Mouse (Mus musculus) T-helper 17 cell (primary cell): Measurements from ENCODE around the gene Fam208b.

Source experiments
- in situ Hi-C, 2 experiments: fragments of 300-600 bp; cut with MboI, MseI; formaldehyde crosslinking; loops; 1 replicate in 1 of 2; 2 replicates in 1 of 2; pipeline ENCODE4 v1.15.1; 2025; ENCODE audit warnings: high pct_unique_total_duplicates in 2 of 2

The Fam208b gene

DNA sequence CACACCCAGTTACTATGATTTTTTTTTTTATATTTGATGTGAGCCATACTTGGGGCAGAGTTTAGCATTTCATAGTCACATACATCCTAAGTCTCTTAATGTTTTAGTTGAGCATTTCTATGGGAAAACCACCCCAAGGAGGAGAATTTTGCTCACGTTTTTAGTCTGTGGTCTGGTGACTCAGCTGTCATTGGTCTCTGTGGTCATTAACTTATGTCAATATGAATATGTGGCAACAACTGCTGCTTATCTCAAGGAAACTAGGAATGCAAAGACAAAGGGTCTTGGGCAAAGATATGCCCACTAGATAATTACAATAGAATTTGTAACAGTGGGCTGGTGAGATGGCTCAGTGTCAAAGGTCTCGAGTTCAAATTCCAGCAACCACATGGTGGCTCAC is 47.0 kb downstream of the Fam208b start:
- in situ Hi-C loops, result no loop called here

- in situ Hi-C loops, result no loop called here
These were observed 47.8 kb downstream of the Fam208b start for GRCm38 (mm10) chr13:3563130-3563529.

GRCm38 (mm10) chr13:3547856-3548255 is 63.1 kb downstream of the Fam208b start:
- in situ Hi-C loops, result loop anchor here in 1 of 2 experiments (5.0 kb wide), 1 partner anchor 136 kb away; no protein-coding TSS in a partner anchor

DNA sequence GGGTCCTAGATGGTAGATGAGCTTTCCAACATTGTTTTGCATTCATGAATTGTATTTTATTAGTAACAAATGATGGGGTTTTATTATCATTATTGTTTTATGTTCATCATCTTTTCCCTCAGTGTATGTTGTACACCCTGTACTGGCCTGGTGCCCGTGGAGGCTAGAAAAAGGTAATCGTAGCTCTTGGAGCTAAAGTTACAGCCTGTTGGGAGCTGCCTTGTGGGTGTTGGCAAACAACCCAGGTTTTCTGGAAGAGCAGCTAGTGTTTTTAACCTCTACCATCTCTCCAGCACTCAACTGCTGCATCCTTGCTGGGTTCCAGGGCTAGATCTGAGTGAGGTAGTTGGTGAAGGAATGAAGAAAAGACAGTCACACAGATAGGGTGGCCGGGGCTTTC is 63.5 kb downstream of the Fam208b start:
- in situ Hi-C loops, result loop anchor here in 1 of 2 experiments (5.0 kb wide), 1 partner anchor 135 kb away; no protein-coding TSS in a partner anchor

DNA sequence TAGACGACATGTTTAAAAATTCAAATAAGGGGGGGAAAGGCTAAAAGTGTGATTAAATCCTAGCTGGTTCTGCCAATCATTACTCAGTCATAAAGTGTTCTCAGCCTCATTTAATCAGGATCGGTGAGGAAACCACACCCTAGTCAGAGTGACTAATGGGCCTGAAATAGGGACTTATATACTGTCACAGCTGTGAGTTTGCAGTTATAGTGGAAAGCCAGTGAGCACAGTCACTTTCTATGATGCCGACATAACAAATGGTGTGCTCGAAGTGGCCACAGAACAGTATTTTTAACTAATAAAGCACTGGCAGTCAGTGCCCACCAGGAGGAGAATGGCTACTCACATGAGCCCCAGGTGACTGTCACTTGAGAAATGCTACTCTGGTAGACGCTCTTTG is 66.0 kb downstream of the Fam208b start:
- in situ Hi-C loops, result loop anchor here in 1 of 2 experiments (5.0 kb wide), 1 partner anchor 133 kb away; no protein-coding TSS in a partner anchor

DNA sequence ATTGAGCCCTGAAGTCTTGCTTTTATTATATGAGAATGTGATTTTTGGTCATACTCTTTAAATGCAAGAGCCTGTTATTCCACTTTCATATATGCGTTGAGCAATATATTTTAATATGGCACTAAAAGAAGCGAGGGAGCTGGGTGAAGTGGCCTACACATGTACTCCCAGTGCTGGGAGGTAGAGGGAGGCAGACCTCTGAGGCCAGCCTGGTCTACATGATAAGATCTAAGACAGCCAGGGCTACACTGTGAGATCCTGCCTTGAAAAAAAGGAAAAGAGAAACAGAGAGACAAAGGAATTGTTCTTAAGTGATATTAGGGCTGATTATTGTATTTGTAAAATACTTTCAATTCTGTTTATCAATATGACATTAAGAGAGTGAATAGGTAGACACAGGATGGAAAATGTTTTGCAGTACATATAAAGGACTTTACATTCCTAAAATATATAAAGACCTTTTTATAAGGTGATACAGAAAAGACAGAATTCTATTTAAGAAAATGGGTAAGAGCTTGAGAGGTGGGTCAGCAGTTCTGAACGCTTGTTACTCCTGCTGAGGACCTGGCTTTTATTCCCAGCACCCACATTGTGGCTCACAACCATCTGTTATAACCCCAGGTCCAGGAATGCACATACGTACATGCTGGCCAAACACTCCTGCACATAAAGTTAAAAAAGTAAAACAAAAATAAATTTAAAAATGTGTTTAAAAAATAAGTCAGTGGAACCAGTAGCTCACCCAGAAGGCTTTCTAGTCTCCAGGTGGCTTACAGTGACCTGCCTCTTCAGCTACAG is 66.6 kb downstream of the Fam208b start:
- in situ Hi-C loops, result no loop called here

GRCm38 (mm10) chr13:3541159-3541782 is 69.6 kb downstream of the Fam208b start:
- in situ Hi-C loops, result no loop called here

DNA sequence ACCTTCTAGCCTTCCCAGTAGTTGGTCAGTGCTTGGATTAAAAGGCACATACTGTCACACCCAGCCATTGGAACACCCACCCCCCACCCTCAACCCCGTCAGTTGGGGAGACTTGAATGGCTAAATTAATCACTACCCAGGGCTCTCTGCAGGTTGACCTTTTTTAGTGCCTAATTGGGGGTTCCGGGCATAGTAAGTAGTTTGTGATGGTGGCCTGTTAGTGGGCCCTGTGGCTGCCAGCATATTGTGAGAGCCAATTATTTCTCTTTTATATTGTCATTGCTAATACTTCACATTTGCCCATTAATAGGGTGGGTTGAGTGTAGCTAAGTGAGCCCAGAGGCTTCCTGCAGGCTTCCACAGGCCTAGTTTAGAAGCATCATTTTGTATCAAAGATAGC is 70.7 kb downstream of the Fam208b start:
- in situ Hi-C loops, result no loop called here

- in situ Hi-C loops, result no loop called here
These were observed 71.8 kb downstream of the Fam208b start for GRCm38 (mm10) chr13:3538969-3539562.

DNA sequence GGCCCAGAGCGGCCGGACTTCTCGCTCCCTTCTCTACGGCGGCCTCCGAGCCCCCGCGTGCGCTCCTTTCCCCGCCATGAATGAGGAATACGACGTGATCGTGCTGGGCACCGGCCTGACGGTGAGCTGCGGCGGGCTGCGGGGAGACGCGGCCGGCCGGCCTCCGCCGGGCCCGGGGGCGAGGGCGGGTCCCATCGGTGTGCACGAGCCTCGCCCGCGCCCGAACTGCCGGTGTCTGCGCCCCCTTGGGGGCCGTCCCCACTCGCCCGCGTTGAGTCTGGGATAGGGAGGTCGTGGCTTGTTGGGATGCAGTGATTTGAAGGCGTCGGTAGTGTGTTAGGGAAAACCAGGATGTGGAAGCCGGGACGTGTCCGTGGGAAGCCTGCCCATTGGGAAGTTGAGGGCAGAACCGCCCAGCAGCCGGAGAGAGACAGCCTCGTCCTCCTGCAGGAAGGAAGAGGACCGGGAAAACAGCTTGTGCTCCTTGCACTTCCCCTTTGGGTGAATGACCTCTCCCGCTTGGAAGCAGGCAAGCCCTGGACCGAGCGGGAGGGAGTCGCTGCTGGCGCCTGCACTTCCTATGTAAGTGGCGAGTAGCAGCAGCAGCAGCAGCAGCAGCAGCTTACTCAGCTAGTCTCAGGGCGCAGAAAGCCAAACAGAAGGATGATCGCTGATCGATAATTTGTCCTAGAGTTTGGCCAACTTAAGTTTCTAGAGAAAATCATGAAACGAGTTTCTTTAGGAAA is 72.5 kb downstream of the Fam208b start:
- in situ Hi-C loops, result no loop called here

- in situ Hi-C loops, result no loop called here
These were observed 73.2 kb downstream of the Fam208b start, which contains the start of gene Gdi2 for GRCm38 (mm10) chr13:3537594-3538222. Gdi2 (plus strand) TSS chr13:3538063.

- in situ Hi-C loops, result loop anchor here (5.0 kb wide), 2 partner anchors 52 to 57 kb away; no protein-coding TSS in a partner anchor
These were observed 76.8 kb downstream of the Fam208b start for GRCm38 (mm10) chr13:3534146-3534545.

DNA sequence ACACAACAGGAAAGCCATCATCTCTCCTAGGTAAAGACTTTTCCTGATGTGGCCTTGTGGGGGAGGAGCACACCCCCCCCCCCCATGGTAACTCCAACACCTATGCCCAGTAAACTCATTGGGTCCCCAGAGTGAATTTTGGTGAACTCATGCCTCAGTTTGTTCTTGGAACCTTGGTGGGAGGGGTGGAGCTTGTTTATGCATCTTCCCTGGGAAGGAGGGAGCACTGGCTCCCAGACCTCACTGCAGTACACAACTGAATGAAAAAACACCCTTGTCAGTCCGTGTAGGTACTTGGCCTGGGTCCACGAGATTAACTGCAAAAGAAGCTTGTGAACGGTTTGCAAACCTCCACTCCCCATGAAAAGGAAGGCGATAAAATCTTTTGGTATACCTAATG is 78.5 kb downstream of the Fam208b start:
- in situ Hi-C loops, result loop anchor here (5.0 kb wide), 2 partner anchors 50 to 55 kb away; no protein-coding TSS in a partner anchor

GRCm38 (mm10) chr13:3531692-3532320 is 79.1 kb downstream of the Fam208b start:
- in situ Hi-C loops, result loop anchor here (5.0 kb wide), 2 partner anchors 50 to 55 kb away; no protein-coding TSS in a partner anchor

GRCm38 (mm10) chr13:3531176-3531575 is 79.7 kb downstream of the Fam208b start:
- in situ Hi-C loops, result loop anchor here (5.0 kb wide), 2 partner anchors 49 to 54 kb away; no protein-coding TSS in a partner anchor

GRCm38 (mm10) chr13:3530451-3530850 is 80.5 kb downstream of the Fam208b start:
- in situ Hi-C loops, result loop anchor here (5.0 kb wide), 2 partner anchors 48 to 53 kb away; no protein-coding TSS in a partner anchor

- in situ Hi-C loops, result loop anchor here in 1 of 2 experiments (5.0 kb wide), 1 partner anchor 124 kb away; no protein-coding TSS in a partner anchor
These were observed 84.6 kb downstream of the Fam208b start for GRCm38 (mm10) chr13:3526328-3526727.

DNA sequence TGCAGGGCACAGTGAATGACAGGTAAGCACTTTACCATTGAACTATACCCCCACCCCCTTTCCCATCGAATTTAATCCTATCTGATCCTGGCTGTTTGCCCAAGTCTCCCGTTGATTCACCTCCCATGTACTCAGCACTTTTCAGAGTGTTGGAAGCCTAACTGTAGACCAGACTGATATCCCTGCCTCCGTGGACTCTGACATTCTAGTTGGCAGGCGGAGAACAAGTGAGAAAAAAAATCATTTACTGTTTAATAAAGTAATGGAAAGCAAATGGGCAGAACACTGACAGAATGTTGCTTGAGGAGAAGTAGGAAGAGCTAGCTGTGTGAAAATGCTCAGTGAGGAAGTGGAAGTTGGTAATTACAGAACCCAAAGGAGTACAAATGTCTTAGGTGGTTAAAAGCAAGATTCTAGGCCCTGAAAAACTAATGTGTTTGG is 85.3 kb downstream of the Fam208b start:
- in situ Hi-C loops, result loop anchor here in 1 of 2 experiments (5.0 kb wide), 1 partner anchor 123 kb away; no protein-coding TSS in a partner anchor

- in situ Hi-C loops, result no loop called here
These were observed 87.0 kb downstream of the Fam208b start for GRCm38 (mm10) chr13:3523946-3524345.

DNA sequence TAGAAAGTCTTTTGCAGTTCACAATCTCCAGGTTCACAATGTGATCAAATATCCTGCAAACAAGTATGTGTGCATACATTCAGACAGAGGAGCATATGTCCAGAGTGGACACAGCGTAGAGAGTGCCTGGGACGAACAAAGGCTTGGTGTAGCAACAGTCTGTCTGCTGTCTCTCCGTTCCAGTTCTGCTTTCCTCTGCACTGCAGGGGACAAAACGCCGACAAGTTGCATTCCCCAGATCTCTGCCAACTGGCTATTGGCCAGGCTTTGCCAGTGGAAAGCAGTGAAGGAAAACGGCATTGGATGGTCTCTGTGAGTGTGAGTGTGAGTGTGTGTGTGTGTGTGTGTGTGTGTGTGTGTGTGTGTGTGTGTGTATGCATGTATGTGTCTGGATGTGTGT is 87.4 kb downstream of the Fam208b start:
- in situ Hi-C loops, result no loop called here
